Mouse (Mus musculus) kidney, adult 11 months (tissue): ENCODE measurements around the gene Clmp.

Source experiments
- DNase-seq: peaks from one replicate; pipeline ENCODE4 v3.0.0; 2022

Gene Clmp

GRCm38 (mm10) chr9:40693768-40694167, 8.0 kb downstream of the Clmp start:
- DNase-seq: no peak

- DNase-seq: no peak
These were observed 8.5 kb downstream of the Clmp start for GRCm38 (mm10) chr9:40694284-40694683.

GRCm38 (mm10) chr9:40696086-40696485, 10.3 kb downstream of the Clmp start:
- DNase-seq: no peak

- no peak for DNase-seq
These were observed 13.4 kb downstream of the Clmp start for GRCm38 (mm10) chr9:40699194-40699593.

GRCm38 (mm10) chr9:40700253-40700652, 14.5 kb downstream of the Clmp start:
- DNase-seq: no peak

- DNase-seq: no peak
These were observed 18.9 kb downstream of the Clmp start for GRCm38 (mm10) chr9:40704364-40705276.

- no peak for DNase-seq
These were observed 22.8 kb downstream of the Clmp start for GRCm38 (mm10) chr9:40708448-40709140.

GRCm38 (mm10) chr9:40709141-40709537, 23.4 kb downstream of the Clmp start:
- no peak for DNase-seq

- DNase-seq: no peak
These were observed 23.8 kb downstream of the Clmp start for GRCm38 (mm10) chr9:40709587-40709986.

GRCm38 (mm10) chr9:40709991-40710390, 24.2 kb downstream of the Clmp start:
- no peak for DNase-seq

GRCm38 (mm10) chr9:40711654-40712053, 25.9 kb downstream of the Clmp start:
- DNase-seq: no peak

GRCm38 (mm10) chr9:40717182-40717874, 31.6 kb downstream of the Clmp start:
- DNase-seq: peak; percentile 24

GRCm38 (mm10) chr9:40717875-40718185, 32.1 kb downstream of the Clmp start:
- DNase-seq: no peak

- DNase-seq: no peak
These were observed 35.1 kb downstream of the Clmp start for GRCm38 (mm10) chr9:40720881-40721280.

- no peak for DNase-seq
These were observed 37.6 kb downstream of the Clmp start for GRCm38 (mm10) chr9:40723311-40723772.

- no peak for DNase-seq
These were observed 39.2 kb downstream of the Clmp start for GRCm38 (mm10) chr9:40724978-40725377.

- no peak for DNase-seq
These were observed 41.5 kb downstream of the Clmp start for GRCm38 (mm10) chr9:40727140-40727823.

- no peak for DNase-seq
These were observed 42.2 kb downstream of the Clmp start for GRCm38 (mm10) chr9:40727824-40728495.

- no peak for DNase-seq
These were observed 44.5 kb downstream of the Clmp start for GRCm38 (mm10) chr9:40730302-40730700.

GRCm38 (mm10) chr9:40730701-40731590, 45.2 kb downstream of the Clmp start:
- peak; percentile 77 for DNase-seq

- no peak for DNase-seq
These were observed 45.9 kb downstream of the Clmp start for GRCm38 (mm10) chr9:40731591-40732048.
